Mouse (Mus musculus) cerebellum, adult 11-12 months (tissue): ENCODE data around the gene Dmc1.

Experiments used
- DNase-seq: peaks from one replicate; pipeline ENCODE4 v3.0.0; 2022

Gene Dmc1

DNA sequence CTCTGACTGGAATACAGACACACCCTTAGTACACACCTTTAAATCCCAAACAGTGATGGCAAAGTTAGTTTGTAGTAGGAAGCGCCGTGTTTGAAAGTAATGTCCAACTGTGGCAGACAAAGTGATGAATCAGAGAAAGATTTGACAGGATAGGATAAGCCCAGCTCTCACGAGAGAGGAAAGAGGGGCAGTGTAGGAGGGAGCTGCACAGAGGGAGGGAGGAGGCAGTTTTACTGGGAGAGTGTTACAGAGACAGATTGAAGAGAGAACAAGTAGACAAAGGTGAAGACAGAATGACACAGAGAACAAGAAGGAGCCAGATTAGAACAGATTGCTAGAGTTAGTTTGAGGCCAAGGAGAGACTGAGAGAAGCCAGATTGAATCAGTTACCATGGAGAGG is 45.3 kb downstream of the Dmc1 start:
- DNase-seq, result no peak

DNA sequence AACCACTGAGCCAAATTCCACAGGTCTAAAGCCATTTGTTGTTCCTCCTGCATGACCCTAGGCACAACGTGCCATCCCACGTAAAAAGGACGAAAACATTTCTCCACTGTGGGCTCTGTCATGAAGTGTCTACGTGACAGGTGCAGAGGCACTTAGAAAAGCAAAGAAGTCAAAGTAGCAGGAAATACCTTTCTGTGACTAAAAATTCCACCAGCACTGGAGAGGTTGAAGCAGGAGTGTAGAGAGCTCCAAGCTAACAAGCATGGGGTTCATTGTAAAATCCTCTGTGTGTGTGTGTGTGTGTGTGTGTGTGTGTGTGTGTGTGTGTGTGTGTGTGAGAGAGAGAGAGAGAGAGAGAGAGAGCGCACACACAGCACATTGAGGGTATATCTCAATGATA is 52.3 kb downstream of the Dmc1 start:
- DNase-seq, result no peak

DNA sequence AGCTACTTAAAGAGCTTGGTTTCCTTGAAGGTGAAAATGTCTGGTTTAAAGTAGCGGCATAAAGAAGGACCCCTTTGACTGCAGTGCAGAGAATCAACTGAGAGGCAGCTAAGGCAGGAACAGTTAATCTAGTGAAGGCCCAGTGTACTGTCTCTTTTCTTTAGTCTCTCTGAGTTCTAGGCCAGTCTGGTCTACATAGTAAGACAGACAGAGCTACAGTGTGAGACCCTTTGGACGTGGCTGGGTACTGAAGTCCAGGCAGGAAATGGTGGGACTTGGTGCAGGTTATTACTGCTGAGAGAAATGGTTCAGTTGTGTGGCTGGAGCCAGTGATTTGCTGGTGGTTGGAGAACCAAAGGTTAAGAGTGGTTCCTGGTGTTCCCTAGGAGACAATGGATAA is 56.7 kb downstream of the Dmc1 start:
- no peak for DNase-seq

DNA sequence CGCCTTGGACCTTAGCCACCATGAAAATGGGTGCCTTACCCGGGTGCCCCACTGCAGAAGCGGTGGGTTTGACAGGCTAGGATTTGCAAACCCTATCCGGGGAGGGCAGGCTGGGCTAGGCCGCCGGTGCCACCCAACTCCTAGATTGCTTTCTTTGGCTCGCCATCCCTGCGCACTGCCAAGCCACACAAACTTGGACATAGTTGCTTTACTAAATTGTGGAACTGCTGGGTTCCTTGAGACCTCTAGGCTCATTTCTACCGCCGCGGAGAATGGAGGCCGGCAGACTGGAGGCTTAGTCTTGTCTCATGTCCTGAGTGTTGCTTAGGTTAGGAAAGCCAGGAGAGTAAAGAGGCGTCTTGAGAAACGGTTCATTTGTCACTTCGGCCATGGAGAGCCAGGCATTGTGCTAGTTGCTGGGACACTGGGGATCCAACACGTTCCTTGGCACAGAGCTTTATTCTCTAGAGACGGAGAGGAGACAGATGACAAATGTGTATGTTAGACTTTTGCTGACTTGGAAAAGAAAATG is 57.6 kb downstream of the Dmc1 start:
- DNase-seq, result no peak

DNA sequence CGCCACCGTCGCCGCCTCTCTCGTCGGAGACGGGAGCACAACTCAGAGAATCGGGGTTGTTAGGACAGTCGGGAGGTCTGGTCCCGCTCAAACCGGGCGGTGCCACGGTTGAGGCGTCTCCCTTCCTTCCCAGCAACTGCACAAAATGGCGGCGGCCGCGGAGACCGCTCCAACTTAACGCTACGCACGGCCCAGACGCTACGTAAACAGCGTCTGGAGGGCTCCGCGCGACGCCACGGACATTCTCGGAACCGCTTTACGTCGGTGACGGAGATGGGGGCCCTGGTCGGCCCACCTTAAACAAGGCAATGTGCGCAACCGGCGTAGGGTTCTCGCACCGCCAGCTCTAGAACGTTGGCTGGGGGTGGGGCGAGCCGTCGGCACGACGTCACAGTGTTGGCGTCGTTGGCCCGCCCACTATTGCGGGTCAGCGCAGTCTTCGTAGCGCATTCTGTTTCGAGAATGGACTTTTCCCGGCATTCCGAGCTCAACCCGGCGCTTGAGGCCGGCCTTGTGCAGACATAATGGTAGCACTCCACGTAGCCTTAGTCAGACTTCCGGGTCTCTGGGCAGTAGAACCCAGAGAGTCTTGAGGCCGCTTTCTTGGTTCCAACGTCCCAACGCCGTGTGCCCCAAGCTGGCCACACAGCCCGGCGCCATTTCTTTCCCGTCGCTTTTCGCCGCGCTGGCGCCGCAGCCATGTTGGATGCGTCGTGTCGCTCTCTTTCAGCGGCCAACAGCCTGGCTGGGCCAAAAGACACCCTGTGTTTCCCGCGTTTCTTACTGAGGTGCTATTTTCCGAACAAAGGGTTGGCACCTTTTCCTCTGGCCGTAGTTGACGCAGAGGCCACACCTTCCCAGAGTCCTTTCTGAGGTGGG is 58.3 kb downstream of the Dmc1 start, which contains the start of gene Ddx17:
Gene Ddx17, minus strand, starts transcription at position 332 of the 879 bp plus-strand sequence.
- peak; percentile 96 for DNase-seq

DNA sequence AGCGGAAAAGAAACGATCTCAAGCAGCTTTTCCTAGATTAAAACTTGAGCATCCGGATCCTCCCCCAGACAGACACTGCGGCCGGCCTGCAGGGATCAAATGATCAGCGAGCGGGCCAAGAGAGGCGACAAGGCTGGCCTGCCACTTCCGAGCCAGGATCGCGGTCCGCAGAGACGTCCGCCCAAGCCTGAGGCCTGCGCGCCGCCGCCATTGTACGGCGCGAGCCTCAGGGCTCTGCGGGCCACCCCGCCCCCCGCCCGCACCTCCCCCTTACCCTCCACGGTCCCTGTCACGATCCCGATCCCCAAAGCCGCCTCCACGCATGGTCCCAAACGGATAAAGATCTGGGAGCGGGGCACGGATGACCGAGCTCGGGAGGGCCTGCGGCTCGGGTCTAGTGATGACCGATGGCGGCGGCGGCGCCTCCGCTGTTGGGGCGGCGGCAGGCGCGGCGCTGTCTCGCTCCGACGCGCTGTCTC is 58.9 kb downstream of the Dmc1 start:
- peak; percentile 68 for DNase-seq

DNA sequence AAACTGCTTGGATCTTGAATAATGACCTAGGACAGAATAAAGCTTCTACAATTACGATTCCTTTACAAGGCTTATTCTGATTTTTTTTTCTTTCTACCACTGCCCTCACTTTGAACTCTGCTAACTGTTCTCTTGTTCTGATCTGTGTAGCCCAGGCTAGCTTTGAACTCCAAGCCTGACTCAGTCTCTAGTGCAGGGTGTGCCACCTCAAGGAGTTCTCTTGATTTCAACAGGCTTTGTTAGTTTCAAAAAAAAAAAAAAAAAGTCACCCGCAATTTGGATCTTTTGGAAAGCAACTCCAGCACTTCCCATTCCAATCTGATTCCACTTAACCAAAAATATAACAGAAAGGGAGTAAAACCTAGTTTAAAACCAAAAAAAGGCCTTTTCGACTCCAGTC is 59.4 kb downstream of the Dmc1 start:
- DNase-seq, result no peak

DNA sequence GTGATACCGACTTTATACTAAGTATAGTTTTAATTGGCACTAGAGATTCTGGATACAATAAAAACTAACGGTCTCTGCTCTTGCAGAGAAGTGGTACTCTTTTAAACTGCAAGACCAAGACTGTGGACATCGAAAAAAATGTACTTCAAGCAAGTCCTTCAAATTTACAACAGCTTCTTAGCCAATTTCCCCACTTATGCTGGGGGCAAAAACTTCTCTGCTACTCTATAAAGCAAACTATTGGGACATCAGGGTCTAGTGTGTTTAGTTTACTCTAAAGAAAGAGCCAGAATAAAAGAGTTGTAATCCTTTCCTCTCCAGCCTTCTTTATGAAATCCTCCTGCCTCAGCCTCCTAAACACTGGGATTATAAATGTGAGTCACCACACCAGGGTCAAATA is 60.9 kb downstream of the Dmc1 start:
- DNase-seq, result no peak

DNA sequence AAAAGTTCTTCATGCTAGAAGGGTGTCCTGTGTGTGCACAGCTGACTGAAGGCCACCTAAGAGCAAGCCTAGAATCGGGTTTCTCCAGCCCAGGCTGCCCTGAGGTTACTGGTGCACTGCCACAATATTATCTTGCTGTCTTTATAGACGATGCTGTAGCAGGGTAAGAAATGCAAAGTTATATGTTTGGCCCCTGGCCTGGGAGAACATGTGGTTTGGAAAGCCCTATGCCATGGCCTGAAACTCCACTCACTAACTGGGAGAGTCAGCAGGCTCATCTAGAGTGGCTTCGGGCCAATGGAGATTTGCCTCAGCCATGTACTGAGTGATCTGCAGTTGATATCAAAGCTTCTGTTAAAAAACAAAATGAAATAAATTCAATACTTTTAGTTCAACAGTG is 71.1 kb downstream of the Dmc1 start:
- DNase-seq, result no peak

DNA sequence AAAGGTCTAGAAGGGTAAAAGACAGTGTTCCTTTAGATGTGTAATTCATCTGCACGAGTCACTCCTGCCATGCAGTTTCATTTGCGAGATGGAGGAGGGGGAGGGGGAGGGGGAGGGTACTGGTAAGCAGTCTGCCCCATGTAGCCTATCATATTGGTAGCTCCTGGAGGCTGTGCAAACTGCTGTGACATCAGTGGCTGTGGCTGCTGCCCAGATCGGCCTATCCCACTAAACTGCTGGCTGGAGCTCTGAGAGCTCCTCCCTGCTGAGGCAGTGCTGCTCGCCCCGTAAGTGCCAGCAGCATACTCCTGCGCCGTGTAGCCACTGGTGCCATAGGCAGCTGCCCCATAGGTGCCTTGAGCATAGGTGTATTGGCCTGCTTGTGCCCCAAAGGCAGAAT is 75.0 kb downstream of the Dmc1 start:
- no peak for DNase-seq

DNA sequence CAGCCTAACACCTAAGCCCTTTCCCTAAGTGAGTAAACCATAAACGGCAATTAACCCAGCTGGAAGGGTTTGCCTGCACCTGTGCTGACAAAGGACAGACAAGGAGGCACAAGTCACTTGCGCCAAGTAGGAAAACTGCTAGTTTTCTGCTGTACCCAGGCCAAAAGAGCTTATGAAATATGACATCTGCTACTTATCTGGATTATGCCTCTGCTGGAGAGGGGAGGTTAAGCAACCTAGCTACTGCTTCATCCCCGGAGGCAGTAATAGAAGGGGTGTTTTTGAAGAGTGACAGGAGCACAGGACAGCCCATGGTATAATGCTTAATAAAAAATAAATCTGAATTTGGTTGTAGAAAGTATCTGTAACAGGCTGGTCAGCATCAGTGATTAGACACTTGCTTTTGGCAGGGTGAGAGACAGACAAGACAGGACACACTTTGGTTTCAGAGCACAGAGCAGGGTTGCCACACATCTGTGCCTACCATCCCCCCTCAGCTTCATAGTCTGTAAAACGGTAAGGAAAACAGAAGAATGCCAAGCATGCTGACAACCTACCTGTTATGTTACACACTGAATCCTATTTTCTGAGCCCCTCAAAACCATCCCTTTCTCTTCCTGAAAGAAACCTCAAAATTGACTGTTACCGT is 76.8 kb downstream of the Dmc1 start:
- DNase-seq, result no peak

DNA sequence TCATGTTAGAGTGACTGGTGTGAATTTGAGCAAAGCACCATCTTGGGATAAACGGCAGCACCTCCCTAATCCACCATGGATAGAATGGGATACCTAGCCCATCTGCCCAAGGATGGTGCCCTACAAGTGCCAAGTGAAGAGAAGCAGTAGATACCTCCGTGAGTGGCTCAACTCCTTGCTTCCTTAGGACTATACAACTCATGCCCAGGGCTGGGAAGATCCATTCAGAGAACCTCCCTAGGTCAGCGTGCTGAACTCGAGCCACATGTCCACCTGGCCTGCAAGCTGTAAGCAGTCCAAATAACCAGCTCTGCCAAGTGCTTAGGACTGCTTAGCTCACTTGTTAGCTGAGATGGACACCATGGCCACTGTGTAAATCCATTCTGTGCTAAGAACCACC is 77.7 kb downstream of the Dmc1 start:
- peak; percentile 73 for DNase-seq

DNA sequence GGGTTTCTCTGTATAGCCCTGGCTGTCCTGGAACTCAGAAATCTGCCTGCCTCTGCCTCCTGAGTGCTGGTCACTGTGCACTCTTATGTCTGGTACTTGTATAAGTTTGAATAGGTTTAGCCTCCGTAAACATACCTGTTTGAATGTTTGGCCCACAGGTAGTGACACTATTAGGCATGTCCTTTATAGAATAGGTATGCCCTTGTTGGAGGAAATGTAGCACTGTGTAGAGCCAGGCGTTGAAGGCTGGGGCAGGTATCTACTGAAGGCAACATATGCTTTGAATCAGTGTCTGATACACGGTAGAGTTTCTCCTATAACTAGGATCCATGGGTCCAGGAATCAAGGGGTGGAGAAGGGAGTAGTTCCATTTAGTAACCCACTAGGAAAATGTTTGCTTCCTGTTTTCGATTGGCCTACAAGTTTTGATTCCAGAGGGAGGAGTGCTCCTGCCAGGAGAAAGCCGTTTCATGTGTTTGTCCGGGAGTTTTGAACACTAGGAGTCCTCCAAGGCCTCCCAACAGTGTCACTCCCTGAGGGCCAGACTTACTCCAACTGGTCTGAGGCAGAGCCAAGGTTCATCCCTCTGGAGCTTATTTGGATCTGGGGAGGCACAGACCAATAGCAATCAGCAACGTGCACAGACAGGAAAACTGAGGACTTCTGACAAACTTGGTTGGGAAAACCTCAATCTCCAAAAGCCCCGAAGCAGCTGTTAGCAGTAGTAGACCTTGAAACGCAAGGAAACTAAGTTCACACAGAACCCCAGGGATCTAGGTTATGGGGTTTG is 78.7 kb downstream of the Dmc1 start:
- no peak for DNase-seq

DNA sequence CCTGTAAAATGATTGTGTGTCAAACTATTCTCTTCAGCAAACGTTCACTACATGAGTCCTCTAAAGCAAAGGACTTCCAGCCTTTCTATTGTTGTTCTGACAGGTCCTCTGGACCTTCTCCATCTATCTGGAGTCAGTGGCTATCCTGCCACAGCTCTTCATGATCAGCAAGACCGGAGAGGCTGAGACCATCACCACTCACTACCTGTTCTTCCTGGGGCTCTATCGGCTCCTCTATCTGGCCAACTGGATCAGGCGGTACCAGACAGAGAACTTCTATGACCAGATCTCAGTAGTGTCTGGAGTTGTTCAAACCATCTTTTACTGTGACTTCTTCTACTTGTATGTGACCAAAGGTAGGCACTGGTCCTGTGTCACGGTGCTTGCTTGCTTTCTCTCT is 79.3 kb downstream of the Dmc1 start:
- no peak for DNase-seq

DNA sequence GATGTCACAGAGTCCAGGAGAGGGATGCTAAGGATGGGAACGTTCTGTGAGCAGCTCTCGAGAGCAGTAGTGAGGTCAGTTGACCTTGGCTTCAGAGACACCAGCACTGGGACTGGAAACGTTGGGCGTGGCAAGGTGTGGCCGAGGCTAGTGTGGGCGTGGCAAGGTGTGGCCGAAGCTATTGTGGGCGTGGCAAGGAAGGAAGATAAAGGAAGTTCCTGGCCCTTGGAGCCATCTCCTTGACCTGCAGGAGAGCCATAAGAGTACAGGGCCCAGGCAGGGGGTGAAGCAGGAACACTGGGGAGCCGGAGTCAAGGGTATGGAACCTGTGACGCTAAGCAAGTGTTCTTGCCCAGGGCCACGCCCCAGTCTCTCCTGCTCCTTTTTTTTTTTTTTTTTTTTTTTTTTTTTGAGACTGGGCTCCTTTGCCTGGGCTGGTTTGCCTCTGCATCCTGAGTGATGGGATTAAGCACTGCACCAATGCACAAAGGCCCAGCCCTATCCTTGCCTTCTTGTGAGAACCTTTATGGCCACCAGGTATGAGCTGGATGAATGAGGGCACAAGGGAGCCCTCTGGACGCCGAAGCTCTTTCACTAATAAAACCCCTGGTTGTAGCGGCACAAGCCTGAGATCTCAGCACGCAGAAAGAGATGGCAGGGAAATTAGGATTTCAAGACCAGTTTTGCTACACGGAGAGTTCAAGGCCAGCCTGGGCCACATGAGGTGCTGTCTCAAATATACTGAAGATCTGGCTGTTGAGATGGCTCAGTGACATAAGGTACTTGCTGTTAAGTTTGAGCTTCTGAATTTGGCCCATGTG is 85.3 kb downstream of the Dmc1 start:
- DNase-seq, result no peak

DNA sequence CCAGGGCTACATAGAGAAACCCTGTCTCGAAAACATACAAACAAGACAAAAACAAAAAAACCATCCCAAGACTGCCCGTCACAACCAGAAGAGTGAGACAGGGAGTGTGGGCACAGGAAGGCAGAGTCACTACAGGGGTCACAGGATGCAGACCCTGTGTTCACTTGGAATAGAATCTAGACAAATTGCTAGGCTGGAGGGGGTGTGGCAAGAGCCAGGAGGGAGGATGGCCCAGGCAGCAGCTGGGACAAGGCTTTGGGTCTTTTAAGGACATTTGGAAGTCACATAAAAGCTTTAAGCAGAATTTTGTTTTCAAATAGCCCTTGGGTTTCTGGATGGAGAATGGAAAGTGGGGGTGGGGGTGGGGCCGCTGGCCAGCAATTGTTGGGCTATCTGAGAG is 86.3 kb downstream of the Dmc1 start:
- no peak for DNase-seq

DNA sequence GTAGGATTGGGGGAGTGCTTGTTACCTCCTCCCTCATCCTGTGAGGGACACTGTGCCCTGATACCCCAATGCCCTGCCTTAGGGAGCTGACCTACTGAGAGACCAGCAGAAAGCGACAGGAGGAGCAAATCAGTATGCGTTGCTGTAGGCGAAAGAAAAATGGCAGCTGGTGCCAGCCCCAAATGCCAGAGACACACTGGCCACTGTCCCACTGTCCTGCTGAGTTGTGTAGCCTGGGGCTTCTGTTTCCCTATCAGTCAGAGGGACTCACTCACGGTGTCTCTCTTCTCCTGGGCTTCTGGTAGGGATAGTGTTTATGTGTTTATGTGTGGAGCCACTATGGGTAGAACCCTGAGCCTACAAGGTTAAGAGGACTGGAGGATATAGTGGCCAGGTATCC is 87.2 kb downstream of the Dmc1 start:
- DNase-seq, result no peak

DNA sequence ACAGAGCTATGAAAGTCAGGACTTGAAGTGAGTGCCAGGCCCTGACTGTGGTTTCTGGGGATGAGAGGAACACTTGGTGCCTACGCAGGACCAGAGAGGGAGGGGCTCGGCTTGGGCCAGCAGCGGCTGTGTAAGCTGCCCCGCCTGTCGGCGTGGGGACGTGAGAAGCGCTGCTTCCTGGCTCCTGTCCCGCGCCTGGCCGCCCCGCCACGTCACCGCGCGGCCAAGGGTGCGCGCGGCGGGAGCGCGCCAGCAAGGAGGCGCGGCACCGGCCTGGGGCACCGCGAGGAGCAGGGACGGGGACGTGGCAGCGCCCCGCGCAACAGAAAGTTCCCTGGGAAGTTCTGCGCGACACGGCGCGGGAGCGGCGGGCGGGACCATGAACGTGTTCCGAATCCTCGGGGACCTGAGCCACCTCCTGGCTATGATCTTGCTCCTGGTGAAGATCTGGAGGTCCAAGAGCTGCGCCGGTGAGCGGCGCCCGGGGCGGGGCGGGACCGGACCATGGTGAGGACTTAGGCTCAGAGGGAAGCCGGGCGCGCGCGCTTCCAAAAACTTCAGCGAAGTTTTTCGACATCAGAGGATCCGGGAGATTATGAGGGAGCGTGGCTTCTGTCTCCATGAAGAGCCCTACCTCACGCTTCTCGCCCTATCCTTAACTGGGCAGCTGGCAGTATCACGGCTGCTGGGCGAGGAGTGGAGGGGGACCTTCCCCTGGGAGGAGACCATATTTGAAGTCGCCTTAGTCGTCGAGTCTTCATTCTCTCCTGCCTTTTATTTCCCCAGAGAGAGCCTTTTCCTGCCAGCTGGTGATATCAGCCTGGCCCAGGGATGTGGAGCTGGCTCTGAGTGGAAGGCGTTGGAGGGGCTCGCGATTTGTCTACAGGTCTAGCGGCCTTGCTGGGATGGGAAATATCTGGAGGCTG is 88.5 kb downstream of the Dmc1 start, which contains the start of gene Kdelr3:
Gene Kdelr3, plus strand, starts transcription at position 241 of the 926 bp plus-strand sequence.
- DNase-seq, result no peak

DNA sequence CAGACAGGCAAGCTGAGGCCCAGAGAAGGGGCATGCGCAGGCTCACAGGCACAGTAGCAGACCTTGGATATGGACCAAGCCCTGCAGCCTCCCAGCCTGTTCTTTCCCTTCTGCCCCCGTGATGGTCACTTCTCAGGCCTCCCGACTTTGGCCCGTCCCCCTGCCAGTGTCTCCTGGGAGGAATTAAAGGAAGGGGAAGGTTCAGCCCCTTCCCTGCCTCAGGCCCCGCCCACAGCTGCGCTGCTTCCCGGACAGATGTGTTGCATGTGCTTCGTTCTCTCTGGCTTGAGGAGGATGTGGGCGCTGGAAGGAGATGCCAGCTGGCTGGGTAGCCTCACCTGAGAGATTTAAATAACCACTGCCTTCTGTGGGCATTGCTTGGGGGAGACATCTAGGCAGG is 91.0 kb downstream of the Dmc1 start:
- DNase-seq, result no peak

DNA sequence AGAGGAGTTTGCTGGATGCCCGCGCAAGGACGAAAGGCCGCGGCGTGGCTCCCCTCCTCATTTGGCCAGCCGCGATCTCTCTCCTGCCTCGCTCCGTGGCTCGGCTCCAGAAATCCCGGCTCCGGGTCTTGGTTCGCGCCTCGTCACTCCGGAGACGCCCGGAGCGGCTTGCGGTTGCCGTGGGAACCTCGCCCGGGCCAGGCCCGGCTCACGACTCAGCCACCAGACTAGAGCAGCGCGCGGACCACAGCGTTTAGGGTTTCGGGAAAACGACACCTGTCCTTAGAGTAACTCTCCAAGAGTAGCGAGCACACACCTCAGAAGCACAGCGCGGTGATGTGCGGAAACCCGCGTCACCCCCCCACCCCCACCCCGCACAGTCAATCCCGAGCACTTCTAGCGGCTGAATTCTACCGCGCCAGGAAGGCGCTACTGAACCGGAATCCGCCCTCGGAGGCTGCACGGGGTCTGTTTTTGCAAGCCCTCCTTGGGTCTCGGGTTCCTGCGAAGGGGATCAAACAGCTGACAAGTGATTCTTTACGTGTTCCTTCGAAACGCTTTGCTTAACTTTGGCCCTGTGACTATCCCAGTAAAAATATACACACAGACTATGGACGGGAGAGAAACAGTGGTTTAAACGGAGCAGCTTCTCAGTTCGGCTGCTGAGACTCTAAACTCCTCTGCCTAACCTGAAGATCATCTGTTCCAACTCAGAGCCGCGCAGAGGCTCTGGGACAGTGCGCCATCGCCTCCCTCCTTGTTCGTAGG is 93.2 kb downstream of the Dmc1 start:
- DNase-seq, result peak; percentile 61
